Comparison of ENCODE assay signal across 20 mouse cellular contexts in genomic region chr10:8931548-8932240, GRCm38 (mm10).
"Had no signal": no experiment of that assay in that cellular context is flagged by ENCODE, and none has a peak within 500 bp of the region (broad histone marks: within the 10 kb centered on the region; RNA-seq: fewer than 3 reads in every experiment).

No protein-coding gene starts in this region.

- H3K9me3 ChIP-seq: limb, embryonic 13.5 days; liver, embryonic 12.5 days; liver, embryonic 15.5 days; lung, embryonic 15.5 days; megakaryocyte, embryonic 14.5 days; midbrain, embryonic 10.5 days; midbrain, embryonic 13.5 days had no signal

- H3K4me3 ChIP-seq: limb, embryonic 13.5 days; liver, embryonic 12.5 days; liver, embryonic 15.5 days; lung, embryonic 15.5 days; megakaryocyte, embryonic 14.5 days; midbrain, embryonic 10.5 days; midbrain, embryonic 13.5 days had no signal

- H3K9ac ChIP-seq: limb, embryonic 13.5 days; liver, embryonic 12.5 days; liver, embryonic 15.5 days; lung, embryonic 15.5 days; midbrain, embryonic 13.5 days had no signal

- H3K4me1 ChIP-seq: liver, embryonic 12.5 days; liver, embryonic 15.5 days had no signal

- DNase-seq: kidney, postnatal 4 days; left cerebral cortex, postnatal 4 days; liver; lung, adult 18-20 months; lung, postnatal 10 days; lung, postnatal 36 days; right cerebral cortex, adult 18-20 months; right cerebral cortex, postnatal 14 days; right cerebral cortex, postnatal 4 days; thymus, adult 2 months; thymus, postnatal 14 days; thymus, postnatal 4 days had no signal

- H3K27ac ChIP-seq: limb, embryonic 13.5 days; liver, embryonic 12.5 days; liver, embryonic 15.5 days; lung, embryonic 15.5 days; midbrain, embryonic 10.5 days; midbrain, embryonic 13.5 days had no signal

- H3K4me2 ChIP-seq: limb, embryonic 13.5 days; liver, embryonic 12.5 days; liver, embryonic 15.5 days; lung, embryonic 15.5 days; midbrain, embryonic 13.5 days had no signal

- H3K27me3 ChIP-seq: limb, embryonic 13.5 days; liver, embryonic 12.5 days; liver, embryonic 15.5 days; lung, embryonic 15.5 days; megakaryocyte, embryonic 14.5 days; midbrain, embryonic 13.5 days had no signal

- H3K36me3 ChIP-seq: limb, embryonic 13.5 days; liver, embryonic 12.5 days; liver, embryonic 15.5 days; lung, embryonic 15.5 days; midbrain, embryonic 10.5 days; midbrain, embryonic 13.5 days had no signal

- ATAC-seq: hindbrain, embryonic 16.5 days; liver, embryonic 12.5 days; midbrain, embryonic 13.5 days had no signal
